Mouse (Mus musculus) heart, adult 2 months (tissue): ENCODE measurements around the gene Ppp1r2.

ENCODE experiments used
- CTCF ChIP-seq: fragments of 200-600 bp; IDR thresholded peaks from 2 replicates; pipeline ENCODE4 v1.8.1; 2022; ENCODE audit warnings: antibody characterized with exemption, mild to moderate bottlenecking, moderate library complexity
- EP300 ChIP-seq: fragments of 200-500 bp; IDR thresholded peaks from 2 replicates; pipeline ENCODE4 v1.6.1; 2011; ENCODE audit warnings: low read depth, low read length, control low read depth; ENCODE audit not compliant: insufficient read depth
- POLR2A ChIP-seq: fragments of 200-500 bp; IDR thresholded peaks from 2 replicates; pipeline ENCODE4 v1.6.1; 2011; ENCODE audit warnings: mild to moderate bottlenecking, low read depth, low read length, control low read depth; ENCODE audit not compliant: insufficient read depth

- no peak for TF ChIP-seq CTCF
- no peak for TF ChIP-seq POLR2A
- TF ChIP-seq EP300 = no peak
Measured at GRCm38 (mm10) chr16:31205187-31205586, 69.9 kb downstream of the Ppp1r2 start.
